Mouse (Mus musculus): ENCODE measurements at regions not wholly inside any gene's neighbourhood (a gene's known extent, or its start where the extent isn't known, plus 50 kb on each side); places are given as distances from the start of the nearest gene placed in this dataset.

DNA sequence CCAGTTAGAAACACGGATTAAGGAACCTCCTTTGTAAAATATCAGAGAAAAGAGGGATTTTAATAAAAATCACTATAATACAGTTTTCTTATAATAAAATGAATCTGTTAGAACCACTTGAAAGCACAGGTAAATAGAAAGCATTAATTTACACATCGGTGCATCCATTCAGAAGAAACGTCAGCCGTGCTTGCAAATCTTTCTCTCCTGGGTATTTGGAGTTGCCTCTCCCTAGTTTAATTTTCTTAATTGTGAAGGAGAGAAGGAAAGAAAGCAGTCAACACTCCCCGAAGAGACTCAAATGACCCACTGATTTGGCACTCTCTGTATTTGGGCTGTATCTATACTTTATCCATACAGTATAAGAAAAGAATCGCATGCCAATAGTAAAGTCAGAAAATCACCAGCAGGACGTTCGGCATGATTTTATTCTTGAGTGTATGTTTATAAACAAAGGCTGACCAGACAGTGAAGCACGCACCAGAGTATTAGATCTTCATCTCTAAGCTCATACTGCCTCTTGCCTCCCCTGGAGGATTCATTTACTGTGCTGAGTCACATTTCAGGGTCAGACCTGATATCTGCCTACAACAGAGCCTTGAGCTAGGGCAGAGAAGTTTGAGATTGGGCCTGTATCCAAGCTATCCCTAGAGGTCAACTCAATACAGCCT lies 291.6 kb upstream of the Map3k7 start:
- intact Hi-C loops (cut with DNase I) = no loop called here
- DNase-seq = no peak

DNA sequence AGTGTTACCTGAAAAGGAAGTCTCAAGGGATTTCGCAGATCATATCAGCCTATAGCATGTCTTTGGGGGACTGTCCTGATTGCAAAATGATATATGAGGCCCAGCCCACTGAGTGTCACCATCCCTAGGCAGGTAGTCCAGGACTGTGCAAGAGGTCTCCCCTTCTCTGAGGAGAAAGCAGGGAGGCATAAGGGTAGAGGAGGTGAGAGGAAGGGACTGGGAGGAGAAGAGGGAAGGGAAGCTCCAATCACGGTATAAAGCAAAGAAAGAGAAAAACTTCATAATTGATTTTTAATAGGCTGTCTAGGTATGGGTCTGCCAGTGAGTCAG lies 291.1 kb upstream of the Map3k7 start:
- DNase-seq = no peak
- intact Hi-C loops (cut with DNase I) = no loop called here

DNA sequence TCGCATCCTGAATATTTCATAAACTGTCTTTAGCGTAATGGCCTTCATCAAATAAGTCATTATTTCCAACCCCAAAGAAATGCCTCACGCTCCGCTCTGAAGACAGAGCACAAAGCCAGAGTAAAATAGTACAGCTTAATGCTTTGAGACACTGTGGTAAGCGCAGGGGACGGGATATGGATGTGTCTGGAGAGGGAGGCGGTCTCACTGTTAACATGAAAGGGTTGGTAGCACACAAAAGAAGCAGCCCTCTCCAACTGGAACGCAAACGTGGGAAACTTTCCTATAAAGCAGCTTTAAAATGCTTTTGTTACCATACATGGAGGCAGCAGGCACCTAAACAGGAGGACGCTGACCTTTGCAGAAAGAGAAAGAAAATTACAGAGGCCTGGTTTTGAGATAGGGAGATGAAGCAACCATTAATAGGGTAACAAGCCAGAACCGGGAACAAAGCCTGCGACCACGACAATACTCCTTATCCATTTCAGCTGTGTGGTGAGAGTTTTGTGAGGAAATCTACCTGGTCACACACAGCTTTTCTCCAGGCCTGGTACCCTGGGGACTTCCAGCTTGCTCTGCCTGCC lies 284.8 kb upstream of the Map3k7 start:
- intact Hi-C loops (cut with DNase I) = no loop called here

DNA sequence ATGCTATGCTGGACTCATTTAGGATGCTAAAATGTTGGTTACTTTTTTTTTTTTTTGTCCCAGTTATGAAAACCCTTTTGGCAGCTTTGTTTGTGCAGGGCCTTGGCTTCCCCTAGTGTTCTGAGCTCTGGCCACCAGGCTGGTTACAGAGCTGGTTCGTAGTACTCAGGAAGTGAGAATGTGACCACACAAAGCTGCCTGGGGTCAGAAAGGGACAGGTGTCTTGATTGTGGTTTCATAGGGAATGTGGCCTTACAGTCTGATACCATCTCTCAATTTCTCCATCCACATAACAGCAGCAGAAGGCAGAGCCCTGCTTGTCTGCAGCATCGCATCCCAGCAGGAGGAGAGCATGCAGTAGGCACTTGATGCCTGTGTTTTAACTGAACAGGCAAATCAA lies 282.9 kb upstream of the Map3k7 start:
- intact Hi-C loops (cut with DNase I) = no loop called here

More for the DNA sequence above, 284.8 kb upstream of the Map3k7 start:
- DNase-seq = no peak

DNA sequence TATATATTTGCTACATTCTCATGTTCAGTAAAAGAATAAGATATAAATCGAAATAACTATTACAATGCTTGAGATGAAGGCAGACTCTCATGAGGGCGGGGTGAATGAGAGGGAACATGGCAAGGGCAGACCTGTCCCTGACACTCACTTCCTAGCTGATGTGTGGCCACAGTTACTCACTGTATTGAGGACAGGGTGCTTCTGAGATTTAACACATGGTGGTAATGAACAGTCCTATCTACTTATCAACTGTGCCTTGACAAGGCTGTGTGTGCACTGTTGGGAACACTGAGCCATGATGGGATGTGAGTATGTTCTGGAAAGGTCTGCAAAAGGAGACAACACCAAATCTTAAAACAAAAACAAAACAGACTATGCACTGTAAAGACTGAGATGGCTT lies 274.8 kb upstream of the Map3k7 start:
- intact Hi-C loops (cut with DNase I) = no loop called here
- no peak for DNase-seq

More for the DNA sequence above, 282.9 kb upstream of the Map3k7 start:
- no peak for DNase-seq

DNA sequence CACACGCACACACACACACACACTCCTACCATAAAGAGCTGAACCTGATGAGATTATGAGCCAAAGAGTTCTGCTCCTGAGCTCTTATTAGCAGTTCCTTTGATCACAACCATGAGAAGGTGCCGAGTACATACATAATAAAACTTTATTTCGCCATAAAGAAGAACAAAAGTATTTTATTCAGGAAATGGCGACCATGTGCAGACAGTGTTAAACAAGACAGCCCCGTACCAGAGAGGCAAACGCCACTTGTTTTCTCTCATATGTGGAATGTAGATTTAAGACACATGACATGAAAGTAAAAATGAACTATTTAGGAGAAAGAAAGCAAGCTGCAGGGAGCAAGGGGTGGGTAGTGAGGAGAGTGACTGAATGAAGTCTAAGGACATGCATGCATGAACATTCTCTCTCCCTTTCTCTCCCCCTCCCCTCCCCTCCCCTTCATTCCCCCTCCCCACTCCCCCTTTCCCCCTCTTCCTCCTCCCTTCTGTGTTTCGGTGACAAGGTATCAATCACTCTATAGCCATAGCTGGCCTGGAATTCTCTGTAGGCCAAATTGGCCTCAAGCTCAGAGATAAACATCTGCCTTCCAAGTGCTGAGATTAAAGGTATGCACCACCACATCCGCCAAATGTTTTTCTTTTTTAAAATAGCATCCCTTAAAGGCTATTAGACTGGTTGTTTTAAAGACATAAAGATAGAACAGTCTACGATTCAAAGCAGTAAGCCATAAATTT lies 266.0 kb upstream of the Map3k7 start:
- no peak for DNase-seq
- intact Hi-C loops (cut with DNase I) = no loop called here

DNA sequence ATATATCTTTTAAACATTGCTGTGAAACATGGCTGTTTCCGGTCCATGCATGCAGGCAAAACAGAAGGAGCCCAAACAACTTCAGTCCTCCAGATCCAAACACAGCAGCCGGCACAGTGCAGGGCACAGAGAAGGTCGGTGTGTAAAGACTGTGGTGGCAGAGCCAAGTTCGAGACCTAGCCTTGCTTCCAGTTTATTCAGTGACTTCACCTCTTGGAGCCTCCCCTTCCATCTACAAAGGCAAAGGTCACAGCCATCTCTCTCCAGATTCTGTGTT lies 265.5 kb upstream of the Map3k7 start:
- intact Hi-C loops (cut with DNase I) = no loop called here

DNA sequence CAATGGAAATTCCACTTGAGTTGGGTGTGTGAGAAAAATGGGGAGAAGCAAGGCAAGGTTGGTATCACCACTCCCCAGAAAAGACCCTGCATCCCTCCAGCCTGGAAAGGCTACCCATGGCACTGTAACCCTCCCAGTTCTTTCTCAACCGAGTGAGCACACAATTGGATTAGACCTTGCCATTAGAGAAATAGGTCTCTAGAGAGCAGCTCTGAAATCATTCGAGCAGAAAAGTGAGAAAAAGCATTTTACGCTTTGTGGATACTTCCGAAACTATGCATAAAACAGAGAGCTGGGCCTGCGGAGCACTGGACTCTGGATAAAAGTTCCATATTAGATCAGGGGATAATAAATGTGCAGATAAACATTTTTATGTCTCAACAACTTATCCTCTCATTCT lies 264.6 kb upstream of the Map3k7 start:
- DNase-seq = no peak
- intact Hi-C loops (cut with DNase I) = no loop called here

More for the DNA sequence above, 265.5 kb upstream of the Map3k7 start:
- no peak for DNase-seq

DNA sequence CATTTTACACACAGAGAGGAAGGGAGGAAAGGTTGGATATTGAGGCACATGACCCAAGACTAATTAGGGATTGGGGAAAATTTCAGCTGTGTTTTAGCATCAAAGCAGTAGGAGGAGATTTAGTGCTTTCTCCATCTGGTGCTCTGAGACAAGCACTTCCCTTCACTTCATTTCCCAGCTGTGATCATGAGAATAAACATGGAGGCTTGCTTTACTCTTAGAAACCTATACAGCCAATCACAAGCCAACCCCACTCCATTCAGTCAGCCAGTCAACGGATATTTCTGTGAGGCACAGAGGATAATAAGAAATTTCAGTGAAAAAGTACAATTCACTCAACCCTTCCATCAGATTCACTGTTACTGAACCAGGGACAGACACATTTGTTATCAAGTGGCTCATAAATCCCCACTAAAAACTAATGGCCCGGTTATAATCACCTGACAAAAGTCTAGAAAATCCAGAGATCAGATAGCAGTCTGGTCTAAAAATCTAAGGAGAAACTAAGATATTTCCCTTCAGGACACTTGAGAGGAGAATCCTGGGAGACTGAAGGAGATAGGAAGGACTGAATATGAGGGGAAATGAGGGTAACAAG lies 249.7 kb upstream of the Map3k7 start:
- intact Hi-C loops (cut with DNase I) = no loop called here
- no peak for DNase-seq

DNA sequence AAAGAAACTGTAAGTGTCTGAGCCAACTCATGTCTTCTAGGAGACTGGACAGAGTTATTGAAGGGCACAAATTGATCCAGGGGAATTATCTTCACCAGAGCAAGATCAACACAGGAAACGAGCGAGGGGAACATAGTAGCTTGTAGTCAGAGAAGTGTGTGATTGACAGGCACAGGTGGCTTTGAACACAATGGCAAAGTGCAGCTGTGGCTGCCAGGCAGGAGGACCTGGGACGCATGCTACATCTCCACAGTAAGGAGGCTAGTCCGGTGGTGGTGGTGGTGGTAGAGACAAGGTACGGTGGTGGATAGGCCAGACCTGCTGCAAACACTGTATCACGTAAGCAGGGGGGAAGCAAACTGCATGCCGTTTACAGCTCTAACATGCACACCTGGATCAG lies 240.4 kb upstream of the Map3k7 start:
- DNase-seq = no peak
- intact Hi-C loops (cut with DNase I) = no loop called here

DNA sequence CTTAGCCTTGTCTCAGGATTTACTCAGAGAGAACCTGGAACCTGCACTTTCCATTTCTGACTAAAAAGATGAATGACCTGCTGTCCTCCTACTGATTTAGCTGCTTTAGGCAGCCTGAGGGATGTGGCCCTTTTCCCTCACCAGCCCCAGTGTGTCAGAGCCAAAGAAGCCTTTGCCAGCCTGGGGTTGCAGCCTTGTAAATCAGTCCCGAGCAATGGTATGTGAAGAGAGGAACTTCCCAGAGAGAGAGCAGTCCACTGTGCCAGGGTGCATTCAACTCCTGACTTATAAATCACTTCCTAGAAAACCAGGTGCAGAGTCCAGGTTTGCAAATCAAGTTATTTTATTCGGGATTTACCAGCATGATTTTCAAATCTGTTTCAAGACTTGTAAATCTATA lies 239.5 kb upstream of the Map3k7 start:
- intact Hi-C loops (cut with DNase I) = no loop called here
- no peak for DNase-seq

DNA sequence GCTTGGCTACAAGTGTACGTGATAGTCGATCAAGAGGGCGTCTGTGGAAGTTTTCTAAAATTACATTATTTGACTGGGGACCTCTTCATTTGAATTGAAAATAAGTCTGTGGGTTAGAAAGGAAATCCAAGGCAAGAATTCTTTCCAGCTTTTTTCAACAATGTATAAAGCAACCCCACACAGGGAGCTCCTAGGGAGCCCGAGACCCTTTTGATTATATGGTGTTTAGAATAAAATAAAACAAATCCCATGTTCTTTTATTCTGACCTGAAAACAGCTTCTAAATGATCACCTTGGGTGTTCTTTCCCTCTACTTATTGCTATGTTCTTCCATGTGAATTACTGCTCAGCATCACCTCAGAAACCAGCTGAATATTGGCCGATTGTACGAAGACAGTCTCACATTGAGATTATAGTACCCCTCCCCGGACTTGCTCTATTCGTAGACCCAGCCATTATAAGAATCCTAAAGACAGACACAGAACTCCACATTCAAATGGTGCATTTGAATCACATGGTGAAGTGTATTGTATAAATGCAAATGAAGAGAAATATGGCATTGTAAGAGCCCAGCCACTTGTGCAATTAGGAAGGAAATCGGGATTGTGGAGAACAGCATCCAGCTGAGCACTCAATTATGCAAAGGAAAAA lies 236.3 kb upstream of the Map3k7 start:
- intact Hi-C loops (cut with DNase I) = no loop called here
- DNase-seq = no peak

DNA sequence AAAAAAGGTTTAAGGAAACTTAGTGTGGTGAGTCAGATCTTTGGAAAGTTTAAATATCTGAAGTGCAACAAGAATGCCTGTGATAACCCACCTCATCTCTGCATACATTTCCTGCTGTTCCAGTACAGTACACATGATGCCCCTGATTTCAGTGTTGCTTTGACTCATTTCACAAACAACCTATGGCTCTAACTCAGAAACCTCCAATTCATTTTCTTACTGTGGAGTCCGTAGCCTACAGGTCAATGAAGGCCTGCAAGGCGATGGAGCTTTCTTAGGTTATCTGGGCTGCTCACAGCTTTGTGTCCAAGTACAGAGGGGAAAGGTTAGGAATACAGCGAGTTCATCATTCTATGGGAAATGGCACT lies 235.8 kb upstream of the Map3k7 start:
- intact Hi-C loops (cut with DNase I) = no loop called here
- no peak for DNase-seq

DNA sequence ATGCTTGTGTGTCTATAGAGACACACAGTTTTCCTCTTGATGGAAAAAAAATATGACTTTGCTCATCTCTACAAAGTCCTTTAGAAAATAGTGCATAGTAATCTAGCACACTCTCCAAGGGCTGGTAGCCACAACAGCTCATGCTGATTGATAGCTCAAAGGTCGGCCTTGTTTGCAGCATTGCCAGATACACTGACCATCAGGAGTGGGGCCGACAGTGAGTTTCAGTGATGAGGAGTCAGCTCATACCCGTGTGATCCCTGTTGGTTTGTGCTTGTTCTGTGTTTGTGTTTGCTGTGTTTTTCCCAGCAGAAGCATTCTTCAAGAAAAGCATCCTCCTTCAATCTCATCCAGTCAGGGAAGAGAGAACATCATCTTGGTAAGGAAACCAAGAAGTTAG lies 220.1 kb upstream of the Map3k7 start:
- DNase-seq = no peak
- intact Hi-C loops (cut with DNase I) = no loop called here

DNA sequence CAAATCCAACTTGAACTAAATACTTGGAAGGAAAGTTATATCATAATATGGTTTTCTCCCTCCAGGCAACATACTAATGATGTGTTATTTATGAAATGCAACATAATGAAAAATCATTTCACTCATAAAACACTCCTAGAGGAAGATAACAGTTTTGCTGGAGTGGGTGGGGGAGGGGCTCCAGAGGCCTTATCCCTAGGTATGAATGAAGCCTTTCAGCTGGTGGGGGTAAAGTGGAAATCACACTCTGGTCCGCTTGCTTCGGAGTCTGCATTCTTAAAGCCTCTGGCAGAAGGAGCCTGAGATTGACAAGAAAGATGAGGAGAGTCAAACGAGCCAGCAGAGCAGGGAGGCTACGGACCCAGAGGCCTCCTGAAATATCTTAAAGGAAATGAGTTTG lies 219.5 kb upstream of the Map3k7 start:
- intact Hi-C loops (cut with DNase I) = no loop called here
- DNase-seq = no peak

DNA sequence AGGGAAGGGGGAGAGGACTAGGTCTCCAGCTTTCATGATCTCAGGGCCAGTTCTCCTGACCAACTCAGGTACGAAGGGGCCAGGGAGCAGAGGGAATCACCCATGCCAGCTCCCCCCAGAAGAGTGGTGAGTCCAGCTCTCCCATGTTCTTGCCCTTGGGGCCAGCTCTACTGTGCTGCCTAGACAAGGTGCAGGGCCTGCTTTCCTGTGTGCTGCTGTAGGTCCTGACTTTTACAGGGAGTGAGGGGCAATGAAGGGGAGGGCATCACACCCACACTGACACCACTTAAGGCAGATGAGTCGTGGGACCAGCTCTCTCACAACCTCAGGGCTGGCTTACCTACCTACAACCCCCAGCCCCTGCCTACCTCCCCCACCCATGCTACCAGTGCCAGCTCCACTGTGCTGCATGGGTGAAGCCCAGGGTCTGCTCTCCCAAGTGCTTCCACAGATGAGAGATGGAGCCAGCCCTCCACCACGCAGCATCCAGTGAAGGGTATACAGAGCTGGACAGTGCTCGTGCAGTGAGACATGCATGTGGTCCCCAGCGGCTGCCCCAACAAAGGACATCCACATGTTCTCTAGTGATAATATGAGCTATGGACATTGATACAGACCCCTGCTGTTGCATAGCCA lies 210.1 kb upstream of the Map3k7 start:
- DNase-seq = no peak
- intact Hi-C loops (cut with DNase I) = no loop called here

DNA sequence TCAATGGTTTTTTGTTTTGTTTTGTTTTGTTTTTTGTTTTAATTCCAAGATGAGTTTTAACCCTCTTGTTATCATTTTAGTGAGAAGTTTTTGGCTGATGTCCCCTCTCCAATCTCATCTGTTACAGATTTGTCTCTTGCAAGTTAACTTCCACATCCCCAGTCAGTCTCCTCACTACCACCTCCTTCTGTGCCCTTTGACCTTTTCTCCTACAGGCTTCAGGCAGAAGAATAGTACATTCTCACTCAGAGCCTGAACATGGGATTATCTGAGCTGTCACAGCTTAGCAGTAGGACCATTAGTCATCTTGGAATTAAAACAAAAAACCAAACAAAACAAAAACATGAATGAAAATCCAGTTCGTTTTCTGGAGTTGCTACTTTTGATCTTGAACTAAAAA lies 206.8 kb upstream of the Map3k7 start:
- DNase-seq = no peak

DNA sequence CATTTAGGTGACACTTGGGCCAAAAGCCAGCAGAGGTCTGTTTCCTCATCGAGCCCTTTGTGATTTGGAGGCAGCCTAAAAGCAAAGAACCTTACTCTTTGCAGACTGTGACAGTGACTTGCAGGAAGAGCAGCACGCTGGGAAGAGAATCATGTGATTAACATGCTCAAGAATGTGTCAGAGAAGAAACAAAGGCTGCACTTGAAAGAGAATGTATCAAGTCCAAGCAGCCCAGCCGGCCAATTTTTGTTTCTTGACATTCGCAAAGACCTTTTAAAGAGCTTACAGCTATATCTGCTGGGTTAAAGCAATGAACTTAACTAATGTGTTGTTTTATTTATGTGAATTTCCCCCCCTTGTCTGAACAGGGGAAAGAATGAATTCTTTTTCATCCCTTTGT lies 203.8 kb upstream of the Map3k7 start:
- intact Hi-C loops (cut with DNase I) = loop anchor here (5.0 kb wide), 1 partner anchor 118 kb away; no protein-coding TSS in a partner anchor
- no peak for DNase-seq

More for the DNA sequence above, 206.8 kb upstream of the Map3k7 start:
- intact Hi-C loops (cut with DNase I) = no loop called here

DNA sequence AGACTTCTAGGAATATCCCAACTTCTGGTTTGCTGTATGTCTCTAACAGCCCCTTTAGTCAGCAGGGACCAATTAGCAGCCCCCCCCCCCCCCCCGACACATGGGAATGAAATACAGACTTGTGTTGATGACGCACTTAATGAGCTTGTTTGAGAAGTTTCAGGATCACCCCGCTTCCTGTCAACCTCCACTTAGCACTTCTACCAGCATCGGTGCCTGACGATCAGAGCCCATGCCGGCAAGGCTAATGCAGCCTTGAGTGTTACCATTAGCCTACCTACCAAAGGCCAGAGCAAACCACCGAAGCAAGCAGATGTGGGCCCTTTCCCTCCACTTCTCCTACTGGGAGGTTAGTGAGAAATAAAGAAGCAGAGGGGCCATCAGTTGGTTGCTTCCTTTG lies 201.7 kb upstream of the Map3k7 start:
- intact Hi-C loops (cut with DNase I) = loop anchor here (5.0 kb wide), 1 partner anchor 120 kb away; no protein-coding TSS in a partner anchor
- DNase-seq = no peak

DNA sequence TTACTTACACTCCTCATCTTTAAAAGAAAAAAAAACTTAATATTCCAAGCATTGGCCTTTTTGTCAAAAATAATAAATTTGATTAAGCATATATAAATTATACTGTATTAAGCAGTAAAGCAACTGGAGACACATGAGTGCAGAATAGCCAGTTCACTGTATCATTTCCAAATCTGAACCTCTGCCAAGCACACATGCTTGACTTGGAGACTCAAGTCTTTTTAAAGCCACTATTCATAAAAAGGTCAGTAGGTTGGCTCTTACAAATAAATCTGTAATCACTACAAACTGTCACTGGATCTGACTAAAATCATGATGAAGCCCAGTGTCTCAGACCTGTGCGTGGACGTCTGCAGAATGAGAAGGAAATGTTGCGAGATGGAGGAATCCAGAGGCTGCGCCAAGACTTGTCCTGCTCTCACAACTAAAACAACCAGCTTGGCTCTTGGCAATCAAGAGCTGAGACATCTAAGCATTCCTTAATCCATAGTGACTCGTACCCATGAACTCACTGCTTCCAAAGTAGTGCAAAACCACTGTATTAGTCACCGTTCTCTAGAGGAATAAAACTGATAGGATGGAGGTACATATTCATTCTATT lies 195.8 kb upstream of the Map3k7 start:
- no peak for DNase-seq
- intact Hi-C loops (cut with DNase I) = no loop called here

DNA sequence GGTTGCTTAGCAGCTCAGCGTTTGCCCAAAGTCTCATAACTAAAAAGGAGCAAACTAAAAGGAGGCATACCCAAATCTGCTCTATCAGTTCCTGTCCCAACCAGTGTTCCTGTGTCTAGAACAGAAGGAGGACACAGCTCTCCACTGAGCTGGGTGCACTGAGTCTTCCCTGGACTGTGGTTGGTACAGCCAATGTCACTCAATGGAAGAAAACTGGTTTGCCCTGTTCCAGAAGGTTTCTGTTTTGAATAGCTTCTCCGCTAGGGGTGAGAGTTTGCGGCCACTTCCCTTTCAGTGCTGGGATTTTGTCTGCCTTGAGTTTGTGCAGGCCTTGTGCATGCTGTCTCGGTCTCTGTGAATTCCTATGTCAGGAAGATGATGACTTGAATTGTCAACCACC lies 194.6 kb upstream of the Map3k7 start:
- intact Hi-C loops (cut with DNase I) = no loop called here

More for the DNA sequence above, 194.6 kb upstream of the Map3k7 start:
- no peak for DNase-seq
